Mouse (Mus musculus): ENCODE measurements around the gene Vmp1. TPM values are rescaled to one million over a fixed set of nuclear protein-coding genes. Genes with fewer than 3 reads are reported as not detected.
A peak's percentile ranks its signal among the peaks of the same experiment; 100 is the strongest.

Vmp1 gene
- polyA plus RNA-seq (2012; rRNA removed), result 39.6 and 50.2 TPM in 2 replicates

DNA sequence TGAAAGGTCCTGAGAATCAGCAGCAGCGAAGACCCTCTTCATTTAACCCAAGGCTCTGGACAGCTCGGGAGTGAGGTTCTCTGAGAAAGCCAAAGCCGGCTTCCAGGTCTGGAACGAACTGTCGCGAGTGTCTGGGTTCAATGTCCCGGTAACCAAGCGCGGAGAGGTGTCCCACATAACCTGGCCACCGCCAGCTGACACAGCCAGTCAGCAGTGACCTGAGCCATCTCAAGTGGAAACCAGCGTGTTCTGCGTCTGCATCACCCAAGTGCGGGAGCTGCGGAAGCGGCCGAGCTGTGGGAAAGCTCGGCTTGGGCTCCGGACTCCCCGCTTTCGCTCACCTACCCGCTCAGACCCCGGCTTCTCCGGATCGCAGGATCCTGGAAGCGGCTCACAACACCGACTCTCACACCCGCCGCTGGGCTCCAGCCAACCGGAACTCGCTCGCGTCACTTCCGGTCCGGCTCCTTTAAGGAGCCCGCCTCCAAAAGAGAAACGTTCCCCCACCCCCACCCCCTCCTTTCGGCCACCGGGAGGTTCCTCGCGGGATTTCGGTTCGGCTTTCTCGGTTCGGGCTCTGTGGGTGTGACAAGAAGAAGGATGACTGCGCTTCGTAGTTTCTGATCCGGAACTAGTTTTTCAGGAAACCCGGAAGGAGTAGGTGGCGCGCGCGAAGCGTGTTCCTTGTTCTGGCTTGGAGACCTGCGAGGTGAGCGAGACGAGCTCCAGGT, at the start of gene Vmp1, which contains the start of gene Ptrh2:
Gene Vmp1, minus strand, starts transcription at position 442 of the 731 bp plus-strand sequence.
Gene Ptrh2, plus strand, starts transcription at position 591 of the 731 bp plus-strand sequence.
- peak; percentile 52; the same call in 1 of the 2 replicates for TF ChIP-seq POLR2A (IDR thresholded peaks at IDR 0.05; ENCODE audit: borderline replicate concordance, extremely low read depth, insufficient read depth, insufficient read length, poor library complexity, severe bottlenecking)
- TF ChIP-seq CTCF (IDR thresholded peaks at IDR 0.05; ENCODE audit: borderline replicate concordance, extremely low read depth, insufficient read depth, insufficient read length), result no peak
- peak; percentile 99 for DNase-seq (ENCODE audit: low read depth)

GRCm38 (mm10) chr11:86731443-86731842, 47.8 kb upstream of the Vmp1 start:
- DNase-seq (ENCODE audit: low read depth), result no peak
- TF ChIP-seq CTCF (IDR thresholded peaks at IDR 0.05; ENCODE audit: borderline replicate concordance, extremely low read depth, insufficient read depth, insufficient read length) (no peak), POLR2A (IDR thresholded peaks at IDR 0.05; ENCODE audit: borderline replicate concordance, extremely low read depth, insufficient read depth, insufficient read length, poor library complexity, severe bottlenecking) (no peak)

DNA sequence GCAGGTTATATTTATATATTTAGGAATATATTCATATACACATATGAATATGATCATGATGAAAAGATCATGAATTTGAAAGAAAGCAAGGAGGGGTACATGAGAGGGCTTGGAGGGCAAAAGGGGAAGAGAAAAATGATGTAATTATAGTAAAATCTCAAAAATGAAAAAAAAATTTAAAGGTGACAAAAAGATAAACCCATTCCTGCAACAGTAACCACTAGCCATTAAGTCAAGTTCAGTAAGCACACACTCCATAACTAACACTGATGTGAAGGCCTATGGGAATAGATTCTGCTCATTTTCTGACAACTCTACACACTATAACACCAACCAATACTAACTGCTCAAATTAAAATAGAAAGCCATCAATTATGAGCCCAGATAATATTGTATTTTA, 42.0 kb upstream of the Vmp1 start:
- no peak for TF ChIP-seq POLR2A (IDR thresholded peaks at IDR 0.05; ENCODE audit: borderline replicate concordance, extremely low read depth, insufficient read depth, insufficient read length, poor library complexity, severe bottlenecking)
- TF ChIP-seq CTCF (IDR thresholded peaks at IDR 0.05; ENCODE audit: borderline replicate concordance, extremely low read depth, insufficient read depth, insufficient read length), result no peak

GRCm38 (mm10) chr11:86724982-86725381, 41.3 kb upstream of the Vmp1 start:
- no peak for DNase-seq (ENCODE audit: low read depth)
- no peak for TF ChIP-seq POLR2A (IDR thresholded peaks at IDR 0.05; ENCODE audit: borderline replicate concordance, extremely low read depth, insufficient read depth, insufficient read length, poor library complexity, severe bottlenecking)
- no peak for TF ChIP-seq CTCF (IDR thresholded peaks at IDR 0.05; ENCODE audit: borderline replicate concordance, extremely low read depth, insufficient read depth, insufficient read length)

More for the DNA sequence above, 42.0 kb upstream of the Vmp1 start:
- DNase-seq (ENCODE audit: low read depth), result no peak

DNA sequence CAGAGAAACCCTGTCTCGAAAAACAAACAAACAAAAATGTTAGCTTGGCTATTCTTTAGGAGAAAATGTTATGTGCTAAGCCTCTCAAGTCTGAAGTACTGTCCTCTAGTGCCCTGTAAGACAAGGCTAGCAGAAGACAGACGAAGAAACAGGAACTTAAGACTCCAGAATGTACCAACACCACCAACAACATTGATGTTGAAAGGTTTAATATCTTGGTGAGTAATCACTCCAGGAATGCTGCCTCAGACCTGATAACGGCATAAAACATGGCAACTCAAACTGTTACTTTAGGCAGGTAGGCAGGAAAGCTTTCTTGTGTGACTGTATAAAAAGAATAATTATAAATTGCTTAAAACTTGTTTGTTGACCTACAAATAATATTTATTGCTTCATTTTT, 40.4 kb upstream of the Vmp1 start:
- DNase-seq (ENCODE audit: low read depth), result no peak
- TF ChIP-seq POLR2A (IDR thresholded peaks at IDR 0.05; ENCODE audit: borderline replicate concordance, extremely low read depth, insufficient read depth, insufficient read length, poor library complexity, severe bottlenecking) (no peak), CTCF (IDR thresholded peaks at IDR 0.05; ENCODE audit: borderline replicate concordance, extremely low read depth, insufficient read depth, insufficient read length) (no peak)

DNA sequence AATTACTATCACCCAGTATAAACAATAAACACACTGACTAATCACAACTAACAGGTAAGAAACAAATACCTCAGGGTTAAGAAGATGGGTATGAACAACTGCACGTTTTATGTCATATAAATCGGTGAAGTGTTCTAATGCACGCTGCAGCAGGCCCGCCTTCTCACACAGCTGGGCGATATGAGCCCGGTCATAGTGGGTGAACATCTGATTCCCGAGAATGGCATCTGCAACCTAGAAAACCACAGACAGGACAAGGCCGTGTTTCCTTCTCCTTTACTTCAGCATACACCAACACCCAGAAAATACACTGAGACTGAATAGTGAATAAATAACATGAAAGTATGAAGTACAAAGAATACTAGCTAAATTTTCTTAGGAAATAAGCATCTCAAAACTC, 35.8 kb upstream of the Vmp1 start:
- no peak for TF ChIP-seq CTCF (IDR thresholded peaks at IDR 0.05; ENCODE audit: borderline replicate concordance, extremely low read depth, insufficient read depth, insufficient read length)
- no peak for TF ChIP-seq POLR2A (IDR thresholded peaks at IDR 0.05; ENCODE audit: borderline replicate concordance, extremely low read depth, insufficient read depth, insufficient read length, poor library complexity, severe bottlenecking)
- DNase-seq (ENCODE audit: low read depth), result no peak

- DNase-seq (ENCODE audit: low read depth), result no peak
- TF ChIP-seq CTCF (IDR thresholded peaks at IDR 0.05; ENCODE audit: borderline replicate concordance, extremely low read depth, insufficient read depth, insufficient read length) (no peak), POLR2A (IDR thresholded peaks at IDR 0.05; ENCODE audit: borderline replicate concordance, extremely low read depth, insufficient read depth, insufficient read length, poor library complexity, severe bottlenecking) (no peak)
Measured at GRCm38 (mm10) chr11:86718369-86718768, 34.7 kb upstream of the Vmp1 start.

GRCm38 (mm10) chr11:86717306-86718065, 33.9 kb upstream of the Vmp1 start:
- no peak for DNase-seq (ENCODE audit: low read depth)
- no peak for TF ChIP-seq CTCF (IDR thresholded peaks at IDR 0.05; ENCODE audit: borderline replicate concordance, extremely low read depth, insufficient read depth, insufficient read length)
- TF ChIP-seq POLR2A (IDR thresholded peaks at IDR 0.05; ENCODE audit: borderline replicate concordance, extremely low read depth, insufficient read depth, insufficient read length, poor library complexity, severe bottlenecking), result no peak

DNA sequence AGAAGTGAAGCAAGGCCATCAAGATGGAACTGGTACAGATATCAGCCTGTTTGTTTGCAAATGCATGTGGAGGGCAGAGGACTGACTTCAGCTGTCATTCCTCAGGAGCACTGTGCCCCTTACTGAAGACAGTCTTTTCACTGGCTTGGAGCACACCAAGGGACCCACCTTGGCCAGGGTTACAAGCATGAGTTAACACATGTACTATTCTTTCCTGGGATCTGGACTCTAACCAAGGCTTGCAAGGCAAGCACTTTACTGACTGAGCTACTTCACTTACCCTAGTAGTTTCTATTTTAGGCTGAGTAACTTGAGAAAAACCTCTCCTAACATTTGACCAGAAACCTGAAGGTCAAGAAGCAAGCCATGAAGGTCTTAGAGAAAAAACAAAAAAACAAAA, 31.0 kb upstream of the Vmp1 start:
- no peak for TF ChIP-seq CTCF (IDR thresholded peaks at IDR 0.05; ENCODE audit: borderline replicate concordance, extremely low read depth, insufficient read depth, insufficient read length)
- no peak for TF ChIP-seq POLR2A (IDR thresholded peaks at IDR 0.05; ENCODE audit: borderline replicate concordance, extremely low read depth, insufficient read depth, insufficient read length, poor library complexity, severe bottlenecking)
- no peak for DNase-seq (ENCODE audit: low read depth)

DNA sequence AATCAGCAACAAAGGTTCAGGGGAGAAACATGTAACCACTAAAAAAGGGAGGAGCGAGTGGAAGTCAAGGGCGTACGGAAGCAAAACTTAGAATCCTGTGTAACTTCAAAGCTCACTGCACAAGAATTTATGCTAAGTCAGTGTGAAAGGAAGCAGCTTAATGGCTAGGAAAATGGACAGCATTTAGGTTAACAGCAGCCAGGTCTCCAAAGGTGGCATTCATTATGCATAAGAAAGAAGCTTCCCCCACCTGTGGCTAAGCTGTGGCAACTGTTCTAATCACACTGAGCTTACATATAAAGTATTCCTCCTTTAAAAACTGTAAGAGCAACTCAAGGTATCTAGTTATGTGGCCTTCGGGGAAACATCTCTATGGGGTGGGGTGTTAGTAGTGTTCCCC, 17.5 kb upstream of the Vmp1 start:
- no peak for DNase-seq (ENCODE audit: low read depth)
- no peak for TF ChIP-seq POLR2A (IDR thresholded peaks at IDR 0.05; ENCODE audit: borderline replicate concordance, extremely low read depth, insufficient read depth, insufficient read length, poor library complexity, severe bottlenecking)

DNA sequence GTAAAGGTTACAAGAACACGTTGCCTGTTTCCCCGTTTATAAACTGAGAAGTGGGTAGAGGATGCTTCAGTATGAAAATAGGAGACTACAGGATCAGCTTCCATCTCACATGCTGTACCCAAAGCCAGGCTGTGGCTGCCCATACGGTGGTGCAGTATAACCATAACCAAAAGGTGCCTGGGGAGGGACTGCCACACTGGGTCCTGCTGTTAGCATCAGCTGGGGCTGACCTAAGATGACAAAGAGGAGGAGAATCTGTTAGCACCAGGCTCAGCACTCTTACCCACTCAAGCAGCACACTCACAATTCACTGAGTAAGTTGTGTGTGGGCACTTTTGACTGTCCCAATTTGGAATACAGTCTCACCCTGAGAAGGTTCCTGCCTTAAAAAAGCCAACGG, 11.8 kb upstream of the Vmp1 start:
- no peak for DNase-seq (ENCODE audit: low read depth)
- TF ChIP-seq POLR2A (IDR thresholded peaks at IDR 0.05; ENCODE audit: borderline replicate concordance, extremely low read depth, insufficient read depth, insufficient read length, poor library complexity, severe bottlenecking) (no peak), CTCF (IDR thresholded peaks at IDR 0.05; ENCODE audit: borderline replicate concordance, extremely low read depth, insufficient read depth, insufficient read length) (no peak)

Data from brain, embryonic 14.5 days (tissue).